Mouse (Mus musculus): ENCODE measurements around the gene Gpat3. TPM values are rescaled to one million over a fixed set of nuclear protein-coding genes. Genes with fewer than 3 reads are reported as not detected.

Gpat3 gene
- polyA plus RNA-seq, 1 experiment: 4.7 TPM

GRCm38 (mm10) chr5:100826531-100826930 is 19.0 kb upstream of the Gpat3 start:
- no peak overlapping the region for H3ac ChIP-seq (ENCODE audit: control insufficient read depth, insufficient read length)
- peaks cover 14% of the 10 kb centered on the region for H3K27me3 ChIP-seq (ENCODE audit: control insufficient read depth, insufficient read depth, insufficient read length)
- TF ChIP-seq TCF12 (IDR thresholded peaks at IDR 0.05; ENCODE audit: insufficient read depth, poor library complexity, severe bottlenecking): no peak
- no peak for TF ChIP-seq POLR2A (IDR thresholded peaks at IDR 0.05; ENCODE audit: insufficient read length, low read depth)
- H3K36me3 ChIP-seq (ENCODE audit: control insufficient read depth, insufficient read depth): no peaks in the 10 kb centered on the region
- H3K4me3 ChIP-seq: no peak overlapping the region
- no peaks in the 10 kb centered on the region for H3K79me2 ChIP-seq (ENCODE audit: control insufficient read depth, insufficient read depth)
- H3K4me2 ChIP-seq (ENCODE audit: low read depth): no peak overlapping the region

GRCm38 (mm10) chr5:100828701-100829100 is 16.8 kb upstream of the Gpat3 start:
- Histone ChIP-seq H3K27me3 (ENCODE audit: control insufficient read depth, insufficient read depth, insufficient read length) (peaks cover 14% of the 10 kb centered on the region), H3K4me2 (ENCODE audit: low read depth) (no peak overlapping the region), H3ac (ENCODE audit: control insufficient read depth, insufficient read length) (no peak overlapping the region), H3K4me3 (no peak overlapping the region), H3K79me2 (ENCODE audit: control insufficient read depth, insufficient read depth) (no peaks in the 10 kb centered on the region), H3K36me3 (ENCODE audit: control insufficient read depth, insufficient read depth) (no peaks in the 10 kb centered on the region)
- TF ChIP-seq CEBPB (IDR thresholded peaks at IDR 0.05; ENCODE audit: insufficient read depth, poor library complexity, severe bottlenecking) (no peak), POLR2AphosphoS2 (IDR thresholded peaks at IDR 0.05; ENCODE audit: insufficient read length, low read depth) (no peak), POLR2A (IDR thresholded peaks at IDR 0.05; ENCODE audit: insufficient read length, low read depth) (no peak), REST (IDR thresholded peaks at IDR 0.05; ENCODE audit: insufficient read depth, insufficient read length) (no peak), E2F4 (IDR thresholded peaks at IDR 0.05; ENCODE audit: insufficient read depth) (no peak), TCF12 (IDR thresholded peaks at IDR 0.05; ENCODE audit: insufficient read depth, poor library complexity, severe bottlenecking) (no peak), MYOG (IDR thresholded peaks at IDR 0.05; ENCODE audit: control insufficient read depth in 1 of 3, insufficient read depth in 1 of 3, insufficient read length in 2 of 3, low read depth in 2 of 3) (no peak), SRF (IDR thresholded peaks at IDR 0.05; ENCODE audit: control insufficient read depth, insufficient read length, low read depth) (no peak), MYOD1 (IDR thresholded peaks at IDR 0.05; ENCODE audit: control insufficient read depth in 1 of 3, insufficient read length in 2 of 3, low read depth in 2 of 3) (no peak), MAX (IDR thresholded peaks at IDR 0.05; ENCODE audit: low read depth) (no peak), USF1 (IDR thresholded peaks at IDR 0.05; ENCODE audit: low read depth) (no peak), TCF3 (IDR thresholded peaks at IDR 0.05; ENCODE audit: insufficient read length, low read depth) (no peak)

DNA sequence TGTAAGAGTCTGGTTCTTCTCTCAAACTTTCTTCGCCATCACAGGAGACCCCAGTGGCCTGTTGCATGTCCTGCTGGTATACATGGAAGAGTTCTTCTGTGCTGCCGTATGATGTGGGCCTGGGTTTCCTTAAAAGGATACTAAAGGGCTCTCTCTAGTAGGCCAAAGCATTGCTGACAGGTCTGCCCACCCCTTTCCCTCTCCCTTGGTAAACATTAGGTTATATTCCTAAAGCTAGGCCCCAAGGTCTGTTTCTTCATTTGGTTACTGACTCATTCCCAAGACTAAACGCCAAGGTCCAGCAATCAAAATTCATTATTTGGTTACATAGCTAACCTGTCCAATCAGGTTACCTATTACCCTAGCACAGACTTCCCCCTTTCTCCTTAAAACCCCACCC is 12.8 kb upstream of the Gpat3 start:
- H3K79me2 ChIP-seq (ENCODE audit: control insufficient read depth, insufficient read depth): no peaks in the 10 kb centered on the region
- no peak for TF ChIP-seq POLR2AphosphoS2 (IDR thresholded peaks at IDR 0.05; ENCODE audit: insufficient read length, low read depth)
- no peak for TF ChIP-seq MYOG (IDR thresholded peaks at IDR 0.05; ENCODE audit: control insufficient read depth in 1 of 3, insufficient read depth in 1 of 3, insufficient read length in 2 of 3, low read depth in 2 of 3)
- no peak for TF ChIP-seq MAX (IDR thresholded peaks at IDR 0.05; ENCODE audit: low read depth)
- TF ChIP-seq TCF3 (IDR thresholded peaks at IDR 0.05; ENCODE audit: insufficient read length, low read depth): no peak
- TF ChIP-seq USF1 (IDR thresholded peaks at IDR 0.05; ENCODE audit: low read depth): no peak
- TF ChIP-seq SRF (IDR thresholded peaks at IDR 0.05; ENCODE audit: control insufficient read depth, insufficient read length, low read depth): no peak
- no peak for TF ChIP-seq CEBPB (IDR thresholded peaks at IDR 0.05; ENCODE audit: insufficient read depth, poor library complexity, severe bottlenecking)
- no peak for TF ChIP-seq MYOD1 (IDR thresholded peaks at IDR 0.05; ENCODE audit: control insufficient read depth in 1 of 3, insufficient read length in 2 of 3, low read depth in 2 of 3)
- no peak for TF ChIP-seq TCF12 (IDR thresholded peaks at IDR 0.05; ENCODE audit: insufficient read depth, poor library complexity, severe bottlenecking)
- no peak for TF ChIP-seq E2F4 (IDR thresholded peaks at IDR 0.05; ENCODE audit: insufficient read depth)
- no peak for TF ChIP-seq POLR2A (IDR thresholded peaks at IDR 0.05; ENCODE audit: insufficient read length, low read depth)
- no peak for TF ChIP-seq REST (IDR thresholded peaks at IDR 0.05; ENCODE audit: insufficient read depth, insufficient read length)
- peaks cover 14% of the 10 kb centered on the region for H3K27me3 ChIP-seq (ENCODE audit: control insufficient read depth, insufficient read depth, insufficient read length)
- H3ac ChIP-seq (ENCODE audit: control insufficient read depth, insufficient read length): no peak overlapping the region
- H3K36me3 ChIP-seq (ENCODE audit: control insufficient read depth, insufficient read depth): no peaks in the 10 kb centered on the region
- H3K4me2 ChIP-seq (ENCODE audit: low read depth): no peak overlapping the region
- H3K4me3 ChIP-seq: no peak overlapping the region

GRCm38 (mm10) chr5:100833841-100834240 is 11.7 kb upstream of the Gpat3 start:
- H3K4me3 ChIP-seq: no peak overlapping the region
- H3ac ChIP-seq (ENCODE audit: control insufficient read depth, insufficient read length): no peak overlapping the region
- H3K27me3 ChIP-seq (ENCODE audit: control insufficient read depth, insufficient read depth, insufficient read length): peaks cover 6% of the 10 kb centered on the region
- H3K79me2 ChIP-seq (ENCODE audit: control insufficient read depth, insufficient read depth): no peaks in the 10 kb centered on the region
- H3K4me2 ChIP-seq (ENCODE audit: low read depth): no peak overlapping the region
- TF ChIP-seq SRF (IDR thresholded peaks at IDR 0.05; ENCODE audit: control insufficient read depth, insufficient read length, low read depth) (no peak), E2F4 (IDR thresholded peaks at IDR 0.05; ENCODE audit: insufficient read depth) (no peak), MAX (IDR thresholded peaks at IDR 0.05; ENCODE audit: low read depth) (no peak), MYOD1 (IDR thresholded peaks at IDR 0.05; ENCODE audit: control insufficient read depth in 1 of 3, insufficient read length in 2 of 3, low read depth in 2 of 3) (no peak), POLR2AphosphoS2 (IDR thresholded peaks at IDR 0.05; ENCODE audit: insufficient read length, low read depth) (no peak), TCF12 (IDR thresholded peaks at IDR 0.05; ENCODE audit: insufficient read depth, poor library complexity, severe bottlenecking) (no peak), TCF3 (IDR thresholded peaks at IDR 0.05; ENCODE audit: insufficient read length, low read depth) (no peak)
- H3K36me3 ChIP-seq (ENCODE audit: control insufficient read depth, insufficient read depth): no peaks in the 10 kb centered on the region

- H3K4me2 ChIP-seq (ENCODE audit: low read depth): peak overlapping the region; percentile 40
- H3K4me3 ChIP-seq: no peak overlapping the region
- H3ac ChIP-seq (ENCODE audit: control insufficient read depth, insufficient read length): no peak overlapping the region
- H3K79me2 ChIP-seq (ENCODE audit: control insufficient read depth, insufficient read depth): no peaks in the 10 kb centered on the region
- no peaks in the 10 kb centered on the region for H3K36me3 ChIP-seq (ENCODE audit: control insufficient read depth, insufficient read depth)
- TF ChIP-seq MYOD1 (IDR thresholded peaks at IDR 0.05; ENCODE audit: control insufficient read depth in 1 of 3, insufficient read length in 2 of 3, low read depth in 2 of 3) (peak in 2 of 3 experiments; percentile 42 to 66), MAX (IDR thresholded peaks at IDR 0.05; ENCODE audit: low read depth) (no peak), POLR2AphosphoS2 (IDR thresholded peaks at IDR 0.05; ENCODE audit: insufficient read length, low read depth) (no peak), MYOG (IDR thresholded peaks at IDR 0.05; ENCODE audit: control insufficient read depth in 1 of 3, insufficient read depth in 1 of 3, insufficient read length in 2 of 3, low read depth in 2 of 3) (no peak)
- H3K27me3 ChIP-seq (ENCODE audit: control insufficient read depth, insufficient read depth, insufficient read length): no peaks in the 10 kb centered on the region
Observed at GRCm38 (mm10) chr5:100835862-100836538, 9.5 kb upstream of the Gpat3 start.

Measured in myocyte (in vitro differentiated cells).